Mouse (Mus musculus): ENCODE results near the gene Cdkn3.

DNA sequence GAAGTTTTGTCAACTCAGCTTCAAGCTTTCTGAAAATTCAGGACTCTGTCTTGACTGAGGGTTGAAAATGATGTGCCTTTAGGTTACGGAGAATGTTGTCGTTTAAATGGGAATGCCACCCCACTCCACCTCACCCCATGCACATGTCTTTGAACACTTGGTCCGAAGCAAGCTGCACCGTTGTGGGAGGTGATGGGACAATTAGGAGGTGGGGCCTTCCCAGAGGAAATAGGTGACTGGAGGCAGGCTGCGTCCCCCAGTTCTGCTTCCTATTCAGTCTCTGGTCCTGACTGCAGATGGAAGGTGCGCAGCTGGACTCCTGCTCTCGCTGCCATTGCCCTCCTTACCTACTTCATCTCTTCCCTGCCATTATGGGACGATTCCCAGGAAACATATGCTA, 4.5 kb upstream of the Cdkn3 start:
- TF ChIP-seq CTCF (IDR thresholded peaks at IDR 0.05; ENCODE audit: insufficient read depth, low read depth, low read length), result no peak
- TF ChIP-seq POLR2A (IDR thresholded peaks at IDR 0.05; ENCODE audit: insufficient read depth, low read depth, low read length), result no peak

Data from olfactory bulb, adult 2 months (tissue).